Mouse (Mus musculus) urinary bladder, postnatal 4 days (tissue): ENCODE results near the gene Tcam1.
"Not testable (repeated sequence)": the region's sequence is repeated elsewhere in the genome, so short reads cannot be mapped to it uniquely, and the experiment has no call there.

ENCODE experiments used
- DNase-seq, 2 experiments: peaks; one replicate each; pipeline ENCODE4 v3.0.0; 2021 to 2022; ENCODE audit warnings: low spot score in 2 of 2

Gene Tcam1

DNA sequence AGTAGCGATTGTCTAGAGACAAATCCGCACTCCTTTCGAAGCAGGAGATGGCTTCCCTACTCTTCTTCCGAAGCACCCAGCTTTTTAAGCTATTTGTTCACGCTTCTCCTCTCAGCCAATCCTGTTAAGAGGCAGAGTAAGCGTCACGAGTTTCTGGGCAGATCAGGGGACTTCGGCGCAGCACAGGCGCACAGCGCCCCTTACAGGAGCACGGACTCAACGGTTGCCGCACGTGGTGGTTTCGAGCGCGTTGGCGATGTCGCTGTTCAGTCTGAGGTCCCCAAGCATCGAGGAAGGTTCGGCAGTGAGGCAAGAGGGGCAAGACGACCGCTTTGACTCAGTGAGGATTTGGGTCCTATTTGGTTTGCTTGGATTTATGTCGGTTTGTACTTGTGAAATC lies at the start of gene Tcam1:
Gene Tcam1 (plus strand): TSS at position 219 of the 400 bp plus-strand sequence.
- peak; percentile 88 to 95 for DNase-seq

DNA sequence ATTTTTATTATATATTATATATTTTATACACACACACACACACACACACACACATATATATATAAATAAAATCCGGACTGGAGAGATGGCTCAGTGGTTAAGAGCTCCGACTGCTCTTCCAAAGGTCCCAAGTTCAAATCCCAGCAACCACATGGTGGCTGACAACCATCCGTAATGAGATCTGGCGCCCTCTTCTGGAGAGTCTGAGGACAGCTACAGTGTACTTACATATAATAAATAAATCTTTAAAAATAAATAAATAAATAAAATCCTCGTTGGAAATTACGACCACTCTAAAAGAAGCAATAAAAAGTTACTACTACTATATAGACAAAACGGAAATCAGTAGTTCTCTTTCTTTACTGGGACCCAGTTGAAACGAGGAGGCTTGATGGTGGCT lies 42.5 kb upstream of the Tcam1 start:
- not testable (repeated sequence) for DNase-seq

DNA sequence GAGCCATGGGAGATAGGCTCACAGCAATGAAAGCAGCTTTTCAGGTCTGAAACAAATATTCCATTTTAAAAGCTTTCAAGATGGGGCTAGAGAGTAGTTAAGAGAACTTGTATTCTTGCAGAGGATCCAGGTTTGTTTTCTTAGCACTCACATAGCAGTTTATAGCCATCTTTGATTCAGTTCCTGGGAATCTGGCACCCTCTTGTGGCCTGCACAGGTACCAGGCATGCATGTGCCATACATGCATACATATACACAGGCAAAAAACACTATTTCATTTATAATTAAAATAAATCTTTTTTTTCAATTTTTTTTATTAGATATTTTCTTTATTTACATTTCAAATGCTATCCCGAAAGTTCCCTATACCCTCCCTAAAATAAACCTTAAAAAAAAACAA lies 29.6 kb upstream of the Tcam1 start:
- DNase-seq: no peak

DNA sequence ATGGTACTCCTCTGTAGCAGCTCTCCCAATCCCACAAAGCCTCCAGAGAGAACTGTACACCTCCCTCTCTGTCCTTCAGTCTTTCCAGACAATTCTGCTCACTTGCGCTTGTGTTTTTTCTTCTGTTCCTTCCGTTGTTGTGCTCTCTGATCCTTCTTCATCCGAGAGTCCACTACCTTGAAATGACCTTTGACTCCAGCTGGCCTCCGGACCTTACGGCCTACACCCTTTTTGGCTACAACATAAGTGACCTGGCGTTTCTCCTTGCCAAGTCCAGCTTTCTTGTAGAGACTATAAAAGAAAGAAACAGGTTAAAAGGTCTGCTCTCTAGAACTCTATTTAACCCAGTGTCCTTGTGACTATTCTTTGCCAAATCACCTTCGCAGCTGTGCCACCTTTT lies 27.1 kb upstream of the Tcam1 start:
- DNase-seq: no peak

DNA sequence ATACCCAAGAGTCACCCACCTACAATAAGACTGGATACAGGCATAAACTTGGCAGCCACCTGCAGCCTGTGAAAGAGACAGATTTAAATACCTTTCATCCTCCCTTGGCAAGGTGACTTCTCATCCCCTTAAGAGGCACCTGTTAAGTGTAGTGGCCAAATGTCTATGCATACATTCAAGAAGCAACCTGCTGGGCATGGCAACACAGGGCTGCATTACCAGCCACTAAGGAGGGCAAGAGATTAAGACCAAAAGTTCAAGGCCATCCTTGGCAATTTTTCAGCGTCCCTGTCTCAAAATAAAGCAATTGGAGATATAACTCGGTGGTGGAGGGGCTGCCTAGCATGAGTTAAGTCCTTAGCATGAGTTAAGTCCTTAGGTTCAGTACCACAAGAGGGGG lies 21.7 kb upstream of the Tcam1 start:
- DNase-seq: no peak

GRCm38 (mm10) chr11:106255174-106255573 lies 21.3 kb upstream of the Tcam1 start:
- no peak for DNase-seq

DNA sequence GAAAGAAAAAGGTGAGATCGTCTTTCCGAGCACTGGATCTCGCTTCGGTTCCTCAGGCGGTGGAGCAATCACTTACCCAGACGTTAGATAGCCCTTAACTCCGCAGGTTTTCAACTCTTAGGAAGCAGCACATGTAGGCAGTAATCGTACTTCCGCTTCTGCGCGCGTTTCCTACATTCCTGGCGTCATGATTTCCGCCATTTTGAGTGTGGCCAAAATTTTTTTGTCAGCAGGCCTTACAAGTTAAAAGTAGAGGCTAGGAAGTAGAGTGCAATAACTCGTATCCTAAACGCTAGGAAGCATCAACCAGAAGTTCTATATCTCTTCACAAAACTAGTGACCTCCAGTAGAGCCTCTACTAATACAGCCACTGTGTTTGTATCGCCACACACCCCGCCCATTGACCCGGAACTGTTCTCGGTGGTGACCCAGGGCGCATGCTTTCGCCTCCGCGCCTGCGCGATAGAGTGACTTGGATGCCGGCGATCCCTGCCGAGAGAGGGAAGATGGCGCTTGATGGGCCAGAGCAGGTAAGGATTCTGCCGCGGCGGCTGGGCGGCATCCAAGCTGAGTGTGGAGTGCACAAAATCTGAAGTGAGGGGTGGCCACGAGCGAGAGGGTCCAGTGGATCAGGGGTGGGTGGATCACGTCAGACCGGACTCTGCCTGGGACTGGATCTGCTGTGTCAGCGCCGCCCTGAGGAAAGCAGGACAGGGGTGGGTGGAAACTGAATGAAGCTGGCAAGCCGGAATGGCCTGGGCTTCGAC lies 20.6 kb upstream of the Tcam1 start, which contains the start of the genes Ftsj3 and Psmc5:
Gene Ftsj3 (minus strand): TSS at position 395 of the 767 bp plus-strand sequence.
Gene Psmc5 (plus strand): TSS at position 470 of the 767 bp plus-strand sequence.
- DNase-seq: peak; percentile 96 to 99

GRCm38 (mm10) chr11:106256775-106257174 lies 19.7 kb upstream of the Tcam1 start:
- no peak for DNase-seq

DNA sequence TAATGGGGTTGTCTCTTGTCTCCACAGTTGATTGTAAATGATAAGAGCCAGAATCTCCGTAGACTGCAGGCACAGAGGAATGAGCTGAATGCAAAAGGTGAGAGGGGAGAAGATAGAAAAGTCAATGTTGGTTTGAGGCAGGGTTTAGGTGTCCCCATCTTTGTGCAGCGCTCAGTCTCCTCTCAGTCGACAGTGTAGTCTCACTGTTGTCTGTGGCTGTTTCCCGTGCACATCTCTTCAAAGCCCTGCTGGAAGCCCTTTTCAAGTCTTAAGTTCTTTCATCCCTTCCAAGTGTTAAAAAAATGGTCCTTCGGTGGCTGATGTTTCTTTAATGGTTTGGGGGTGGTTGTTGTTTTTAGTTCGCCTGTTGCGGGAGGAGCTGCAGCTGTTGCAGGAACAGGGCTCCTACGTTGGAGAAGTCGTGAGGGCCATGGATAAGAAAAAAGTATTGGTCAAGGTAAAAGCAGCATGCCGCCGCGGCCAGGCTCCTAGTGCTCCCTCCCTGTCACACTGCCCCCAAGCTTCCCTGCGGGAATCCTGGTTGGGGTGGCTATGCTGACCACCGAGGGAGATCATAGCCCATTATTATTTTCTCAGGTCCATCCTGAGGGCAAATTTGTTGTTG lies 15.5 kb upstream of the Tcam1 start:
- no peak for DNase-seq

GRCm38 (mm10) chr11:106263963-106264362 lies 12.5 kb upstream of the Tcam1 start:
- no peak for DNase-seq

DNA sequence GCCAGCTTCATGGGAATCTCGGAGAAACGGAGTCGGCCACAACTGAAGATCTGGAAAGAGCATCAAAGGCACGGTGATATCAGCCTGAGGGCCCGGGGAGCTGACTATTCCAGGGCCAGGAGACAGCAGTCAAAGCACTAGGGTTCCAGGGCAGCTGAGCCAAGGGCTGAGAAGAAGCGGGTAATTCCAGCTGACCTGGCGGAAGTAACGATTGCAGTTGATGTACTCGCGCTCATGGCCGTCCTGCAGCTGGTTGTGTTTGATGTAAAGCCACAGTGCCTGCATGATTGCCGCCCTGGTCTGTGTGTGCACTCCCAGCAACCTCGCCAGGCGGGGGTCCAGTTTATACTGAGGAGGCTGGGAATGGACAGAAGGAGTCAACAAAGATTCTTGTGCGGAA lies 11.5 kb upstream of the Tcam1 start:
- no peak for DNase-seq

- no peak for DNase-seq
Observed at GRCm38 (mm10) chr11:106265570-106265969, 10.9 kb upstream of the Tcam1 start.

DNA sequence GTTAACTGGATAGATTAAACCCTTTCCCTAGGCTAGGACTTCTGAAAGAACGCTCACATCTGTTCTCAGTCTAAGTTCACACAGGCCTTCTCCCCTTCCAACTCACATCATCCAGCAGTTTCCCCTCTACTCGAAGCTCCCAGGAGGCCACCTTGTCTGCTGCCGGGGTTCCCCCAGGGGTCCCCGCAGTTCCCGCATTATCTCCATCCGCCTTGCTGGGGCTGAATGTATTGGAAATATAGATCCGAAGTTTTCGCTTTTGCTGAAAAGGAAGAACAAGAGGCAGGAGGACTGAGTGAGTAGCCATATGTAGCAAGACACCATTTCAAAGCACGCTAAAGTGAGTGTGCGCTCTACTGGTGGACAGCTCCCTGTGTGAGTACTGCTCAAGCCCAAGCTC lies 10.0 kb upstream of the Tcam1 start:
- DNase-seq: no peak

GRCm38 (mm10) chr11:106267311-106267852 lies 9.1 kb upstream of the Tcam1 start:
- no peak for DNase-seq

DNA sequence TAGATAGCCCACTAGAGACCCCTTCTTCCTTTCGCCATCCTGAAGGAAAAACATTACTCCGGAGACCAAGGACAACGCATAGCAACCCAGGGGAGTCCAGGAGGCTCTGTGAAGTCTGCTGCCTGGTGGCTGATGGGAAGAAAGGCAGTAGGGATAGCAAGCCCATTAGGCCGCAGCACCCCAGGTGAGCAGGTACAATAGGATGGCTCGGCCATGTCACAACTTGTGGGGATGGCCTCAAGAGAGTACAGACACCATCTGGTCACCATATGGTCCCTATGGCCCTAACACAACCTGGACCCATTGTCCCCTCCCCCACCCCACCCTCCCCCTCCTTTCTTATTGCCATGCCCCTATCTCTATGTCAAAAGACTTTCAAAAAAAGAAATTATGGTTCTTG lies 8.6 kb upstream of the Tcam1 start:
- DNase-seq: no peak

DNA sequence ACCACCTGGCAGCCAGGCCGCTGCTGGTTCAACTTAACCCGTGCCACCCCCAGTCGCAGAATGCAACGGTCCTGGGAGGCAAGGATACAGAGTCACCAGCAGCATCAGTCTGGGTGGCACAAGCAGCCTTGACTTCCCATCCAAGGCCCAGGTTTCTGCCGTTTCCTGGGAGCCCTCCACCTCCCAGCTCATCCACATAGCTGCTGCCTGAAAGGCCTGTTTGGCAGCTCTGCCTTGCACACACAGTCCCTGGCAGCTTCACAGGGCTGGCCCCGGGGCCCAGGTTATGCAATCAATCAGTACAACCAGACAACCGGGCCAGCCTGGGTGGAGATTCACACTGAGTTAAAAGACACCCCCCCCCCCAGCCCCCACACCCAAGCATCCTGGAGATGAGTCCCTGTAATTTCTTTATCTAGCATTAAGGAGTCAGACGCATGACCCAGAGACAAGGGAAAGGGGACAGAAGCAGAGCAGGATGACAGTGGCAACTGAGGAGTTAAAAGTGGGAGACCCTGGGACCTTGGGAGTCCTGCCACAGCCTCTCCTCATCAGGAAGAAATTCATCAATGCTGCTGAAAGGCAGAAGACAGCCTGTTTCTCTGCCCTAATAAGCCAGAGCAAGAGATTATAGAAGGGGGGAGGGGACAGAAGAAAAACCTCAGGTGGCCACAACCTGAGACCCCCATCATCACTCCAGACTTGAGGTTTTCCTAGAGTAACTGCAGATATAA lies 8.0 kb upstream of the Tcam1 start:
- DNase-seq: peak; percentile 72 to 84

GRCm38 (mm10) chr11:106269060-106269431 lies 7.4 kb upstream of the Tcam1 start:
- DNase-seq: no peak

DNA sequence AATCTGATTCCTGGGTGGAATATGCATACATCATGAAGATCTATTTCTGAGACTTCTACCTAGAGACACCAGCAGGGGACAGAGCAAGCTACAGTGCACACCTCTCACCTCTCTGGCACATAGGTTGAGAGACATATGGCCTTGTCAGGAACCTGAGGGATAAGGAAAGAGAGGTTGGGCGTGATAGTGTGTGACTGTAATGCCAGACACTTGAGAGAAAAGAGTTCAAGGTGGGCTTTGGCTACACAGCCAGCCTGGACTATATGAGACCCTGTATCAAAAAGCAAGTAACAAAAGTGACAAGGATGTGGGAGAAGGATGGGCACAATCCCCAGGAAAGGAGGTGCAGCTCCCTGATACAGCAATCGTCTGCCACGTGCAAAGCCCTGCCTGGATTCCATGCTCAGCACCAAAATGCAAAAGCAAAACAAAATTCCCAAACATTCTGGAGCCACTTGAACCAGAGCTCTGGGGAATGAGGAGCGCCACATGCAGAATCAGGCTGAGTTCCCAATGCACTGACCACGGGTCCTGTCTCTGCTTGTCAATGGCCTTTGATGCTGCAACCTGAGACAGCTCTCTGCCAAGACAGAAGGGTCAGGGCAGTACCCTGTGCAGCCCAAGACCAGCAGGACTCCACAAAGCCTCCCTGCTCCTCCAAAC lies 5.2 kb upstream of the Tcam1 start:
- DNase-seq: no peak

DNA sequence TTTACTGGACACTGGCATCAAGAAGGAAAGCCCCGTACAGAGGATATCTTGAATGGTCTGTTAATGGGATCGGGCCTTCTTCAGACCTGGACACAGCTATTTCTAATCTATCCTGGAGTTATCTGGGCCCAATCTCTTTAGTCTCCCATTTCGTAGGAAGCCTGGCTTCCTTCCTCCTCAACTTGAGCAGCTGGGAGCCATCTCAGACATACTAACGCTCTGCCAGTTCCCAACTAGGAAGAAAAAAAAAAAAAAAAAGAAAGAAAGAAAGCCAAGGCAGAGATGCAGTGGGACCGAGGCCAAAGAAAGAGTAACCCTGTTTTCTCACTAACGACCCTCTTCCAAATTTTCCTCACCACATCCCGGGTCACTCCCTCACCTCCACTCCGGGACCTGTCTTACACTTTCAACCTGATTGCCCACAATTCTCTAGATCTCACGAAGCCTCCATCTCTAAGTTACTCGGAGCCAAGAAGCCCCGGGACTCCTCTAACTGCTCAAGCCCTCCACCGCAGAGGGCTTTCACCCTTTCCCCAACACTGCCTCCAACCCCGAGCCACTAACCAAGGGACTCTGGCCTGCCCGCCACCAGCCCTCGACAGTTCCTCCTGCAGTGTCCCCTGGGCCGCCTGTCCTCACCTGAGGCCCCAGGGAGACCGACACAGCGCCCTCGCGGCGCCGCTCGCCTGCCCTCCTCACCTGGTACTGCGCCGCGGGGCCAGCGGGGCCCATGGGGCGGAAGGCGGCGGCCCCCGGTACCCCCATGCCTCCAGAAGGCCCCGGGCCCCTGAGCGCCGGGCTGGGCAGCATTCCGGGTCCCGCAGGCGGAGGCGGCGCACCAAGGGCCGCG lies 4.5 kb upstream of the Tcam1 start:
- no peak for DNase-seq

DNA sequence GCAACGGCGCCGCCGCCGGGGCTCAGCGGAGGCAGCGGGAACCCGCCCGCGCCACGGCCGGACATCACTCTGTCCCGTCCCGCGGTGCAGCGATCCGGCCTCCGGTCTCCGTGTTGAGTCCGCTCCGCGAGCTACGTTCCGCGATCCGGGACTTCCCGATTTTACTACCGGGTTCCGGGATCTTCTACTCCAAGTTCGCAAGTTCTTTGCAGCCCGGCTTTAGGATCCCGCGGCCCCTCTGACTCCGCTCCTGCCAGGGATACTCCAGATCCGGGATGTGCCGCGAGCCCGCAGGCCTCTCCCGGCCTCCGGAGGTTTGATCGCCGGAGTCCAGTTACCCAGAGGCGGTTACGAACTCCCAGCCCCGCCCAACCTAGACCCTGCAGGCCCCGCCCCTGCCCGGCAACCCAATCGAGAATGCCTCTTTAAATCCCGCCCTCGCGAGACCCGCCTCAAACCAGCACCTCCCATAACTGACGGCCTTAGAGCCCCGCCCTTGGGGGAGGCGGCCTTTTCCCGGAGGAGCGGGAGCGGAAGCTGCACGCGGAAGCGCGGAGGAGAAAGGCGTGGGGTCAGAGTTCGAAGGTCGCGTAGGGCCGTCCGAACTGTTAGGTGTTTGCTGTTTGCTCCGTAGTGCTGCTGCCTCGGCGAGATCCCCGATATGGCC lies 3.7 kb upstream of the Tcam1 start, which contains the start of gene Smarcd2:
Gene Smarcd2 (minus strand): TSS at position 329 of the 667 bp plus-strand sequence.
- DNase-seq: peak; percentile 99 to 100
